Mouse (Mus musculus) heart, embryonic 16.5 days (tissue): Measurements from ENCODE around the gene Adam23. TPM values are rescaled to one million over a fixed set of nuclear protein-coding genes. Genes with fewer than 3 reads are reported as not detected.

Experiments
- ATAC-seq: fragments of 200-750 bp; cut with Nextera tagmentation; replicated peaks from 2 replicates; pipeline ENCODE4 v1.8.0; 2017; ENCODE audit warnings: moderate number of reproducible peaks; ENCODE audit not compliant: insufficient read depth, low FRiP score; ENCODE audit errors: extremely low read depth
- H3K27ac ChIP-seq: fragments of 300-500 bp; sonication (generic); 2 replicates; pipeline ENCODE4 v1.5.1; 2014; ENCODE audit warnings: mild to moderate bottlenecking, low read length, control low read depth, moderate library complexity
- H3K27me3 ChIP-seq: fragments of 300-500 bp; sonication (generic); 2 replicates; pipeline ENCODE4 v1.6.1; 2014; ENCODE audit warnings: low read length, mixed read lengths; ENCODE audit not compliant: control insufficient read depth, insufficient read depth
- H3K36me3 ChIP-seq: fragments of 300-500 bp; sonication (generic); 2 replicates; pipeline ENCODE4 v1.6.1; 2014; ENCODE audit not compliant: control insufficient read depth, insufficient read depth
- H3K4me1 ChIP-seq: fragments of 300-500 bp; sonication (generic); 2 replicates; pipeline ENCODE4 v1.6.1; 2014; ENCODE audit warnings: low read length, mixed read lengths; ENCODE audit not compliant: control insufficient read depth, insufficient read depth
- H3K4me2 ChIP-seq: fragments of 300-500 bp; sonication (generic); 2 replicates; pipeline ENCODE4 v1.6.1; 2014; ENCODE audit warnings: low read depth, mild to moderate bottlenecking, control low read depth, low read length
- H3K4me3 ChIP-seq: fragments of 300-500 bp; sonication (generic); 2 replicates; pipeline ENCODE4 v1.5.1; 2014; ENCODE audit warnings: mild to moderate bottlenecking, control low read depth, low read length
- H3K9ac ChIP-seq: fragments of 300-500 bp; sonication (generic); 2 replicates; pipeline ENCODE4 v1.6.1; 2014; ENCODE audit warnings: low read length, control low read depth
- H3K9me3 ChIP-seq: fragments of 300-500 bp; sonication (generic); replicated peaks from 2 replicates; pipeline ENCODE4 v1.6.1; 2016; ENCODE audit warnings: low read length; ENCODE audit not compliant: control insufficient read depth
- WGBS: fragments of 180-500 bp; shearing (Covaris S2); extraction: QIAGEN DNeasy Blood & Tissue Kit; methylation state at CpG from one replicate; pipeline ENCODE4 v1.1.7; 2014; 5-methylcytosine and 5-hydroxymethylcytosine counted together
- polyA plus RNA-seq: library from polyadenylated mRNA; unstranded; fragments of >200 nt; fragmentation: Nextera tagmentation; extraction: Ambion mirVana; gene quantifications from 2 replicates; pipeline ENCODE4 v1.2.1, GENCODE M21; 2015

Adam23 gene
- polyA plus RNA-seq, 1 experiment from 2014 or later = 1.4 TPM

DNA sequence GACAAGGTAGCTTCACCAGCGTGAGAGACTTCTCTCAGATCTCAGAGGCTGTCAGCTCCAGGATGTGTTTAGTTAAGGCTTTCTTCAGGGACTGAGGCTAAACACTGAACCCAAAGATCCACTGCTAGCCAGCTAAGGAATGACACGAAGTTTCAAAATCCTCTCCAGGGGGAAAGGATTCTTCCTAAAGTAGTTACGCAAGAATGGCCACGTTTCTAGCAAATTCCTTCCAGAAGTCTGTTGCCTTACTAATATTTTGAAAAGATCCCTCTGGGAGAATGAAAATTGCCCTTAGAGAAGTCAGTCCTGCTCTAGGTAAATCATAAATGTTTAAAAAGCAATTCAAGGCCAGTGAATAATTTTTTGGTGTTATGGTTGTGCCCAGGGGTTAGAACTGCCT lies 61.7 kb downstream of the Adam23 start:
- H3K9ac ChIP-seq = no peak overlapping the region
- no peaks in the 10 kb centered on the region for H3K9me3 ChIP-seq
- ATAC-seq = no peak
- no peak overlapping the region for H3K27ac ChIP-seq
- H3K4me2 ChIP-seq = no peak overlapping the region
- H3K36me3 ChIP-seq = no peaks in the 10 kb centered on the region
- WGBS = 57% methylated on average over 4 of the region's 4 CpGs
- no peaks in the 10 kb centered on the region for H3K27me3 ChIP-seq
- no peak overlapping the region for H3K4me3 ChIP-seq
- H3K4me1 ChIP-seq = no peaks in the 10 kb centered on the region

GRCm38 (mm10) chr1:63508801-63509200 lies 63.1 kb downstream of the Adam23 start:
- Histone ChIP-seq H3K27ac (no peak overlapping the region), H3K9ac (no peak overlapping the region), H3K4me3 (no peak overlapping the region), H3K4me2 (no peak overlapping the region), H3K36me3 (no peaks in the 10 kb centered on the region), H3K9me3 (no peaks in the 10 kb centered on the region), H3K27me3 (no peaks in the 10 kb centered on the region), H3K4me1 (no peaks in the 10 kb centered on the region)
- ATAC-seq = no peak
- WGBS = 48% methylated on average over 4 of the region's 4 CpGs

- no peaks in the 10 kb centered on the region for H3K9me3 ChIP-seq
- H3K4me2 ChIP-seq = no peak overlapping the region
- no peak overlapping the region for H3K4me3 ChIP-seq
- no peak overlapping the region for H3K27ac ChIP-seq
- H3K27me3 ChIP-seq = no peaks in the 10 kb centered on the region
- no peaks in the 10 kb centered on the region for H3K4me1 ChIP-seq
- H3K9ac ChIP-seq = no peak overlapping the region
- no peaks in the 10 kb centered on the region for H3K36me3 ChIP-seq
- 57% methylated on average over 3 of the region's 3 CpGs for WGBS
- no peak for ATAC-seq
Measured at GRCm38 (mm10) chr1:63511416-63511815, 65.7 kb downstream of the Adam23 start.

DNA sequence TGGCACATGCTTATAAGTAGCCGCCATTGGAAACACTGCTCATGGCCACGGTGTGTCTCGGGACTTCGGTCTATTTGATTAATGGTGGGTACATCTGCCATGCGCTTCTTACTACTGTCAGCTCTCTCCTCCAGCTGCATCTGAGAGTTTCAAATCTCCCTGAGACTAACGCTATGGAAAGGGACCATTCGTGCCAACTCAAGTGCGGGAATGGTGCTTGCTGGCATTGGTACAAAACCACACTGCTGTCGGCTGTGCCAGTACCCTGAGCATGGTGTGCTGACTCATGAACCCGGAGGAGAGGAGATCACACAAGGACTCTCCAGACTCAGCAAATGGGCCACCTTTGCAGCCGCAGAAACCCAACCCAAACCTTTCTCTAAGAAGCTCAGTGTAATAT lies 72.1 kb downstream of the Adam23 start:
- H3K27me3 ChIP-seq = no peaks in the 10 kb centered on the region
- 88% methylated on average over 11 of the region's 11 CpGs for WGBS
- H3K4me3 ChIP-seq = no peak overlapping the region

DNA sequence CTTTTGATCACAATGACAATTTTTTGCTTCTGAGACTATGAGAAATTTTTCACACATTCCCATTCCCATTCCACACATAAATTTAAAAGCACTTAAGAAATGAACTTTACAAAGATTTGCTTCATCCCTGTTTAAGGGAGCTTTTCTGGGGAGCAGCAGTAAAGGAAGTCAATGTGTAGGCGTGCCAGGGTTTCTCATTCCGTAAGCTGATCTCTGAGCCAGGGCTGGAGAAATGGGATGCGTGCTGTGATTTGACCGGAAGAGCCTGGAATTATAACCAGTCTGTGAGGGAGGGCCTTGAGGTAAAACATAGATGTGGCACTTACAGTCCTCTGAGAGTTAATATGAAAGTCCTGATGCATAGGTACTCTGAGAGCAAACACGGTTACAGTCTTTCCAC lies 73.1 kb downstream of the Adam23 start:
- Histone ChIP-seq H3K4me3 (no peak overlapping the region), H3K27ac (no peak overlapping the region), H3K9ac (no peak overlapping the region), H3K36me3 (no peaks in the 10 kb centered on the region), H3K27me3 (no peaks in the 10 kb centered on the region), H3K4me2 (no peak overlapping the region), H3K4me1 (no peaks in the 10 kb centered on the region), H3K9me3 (no peaks in the 10 kb centered on the region)
- 63% methylated on average over 5 of the region's 5 CpGs for WGBS
- no peak for ATAC-seq

More for the DNA sequence above, 72.1 kb downstream of the Adam23 start:
- Histone ChIP-seq H3K9me3 (no peaks in the 10 kb centered on the region), H3K9ac (no peak overlapping the region), H3K4me2 (no peak overlapping the region), H3K27ac (no peak overlapping the region), H3K36me3 (no peaks in the 10 kb centered on the region), H3K4me1 (no peaks in the 10 kb centered on the region)
- no peak for ATAC-seq

- H3K9me3 ChIP-seq = no peaks in the 10 kb centered on the region
- no peak overlapping the region for H3K4me2 ChIP-seq
- no peak overlapping the region for H3K4me3 ChIP-seq
- H3K27ac ChIP-seq = no peak overlapping the region
- 56% methylated on average over 9 of the region's 9 CpGs for WGBS
- H3K4me1 ChIP-seq = no peaks in the 10 kb centered on the region
- no peak for ATAC-seq
- H3K36me3 ChIP-seq = no peaks in the 10 kb centered on the region
- H3K27me3 ChIP-seq = no peaks in the 10 kb centered on the region
- H3K9ac ChIP-seq = no peak overlapping the region
Measured at GRCm38 (mm10) chr1:63529901-63530300, 84.2 kb downstream of the Adam23 start.

- ATAC-seq = no peak
- 55% methylated on average over 6 of the region's 6 CpGs for WGBS
Measured at GRCm38 (mm10) chr1:63534271-63534827, 88.7 kb downstream of the Adam23 start.

GRCm38 (mm10) chr1:63539884-63540613 lies 94.4 kb downstream of the Adam23 start:
- H3K36me3 ChIP-seq = no peaks in the 10 kb centered on the region
- no peak overlapping the region for H3K4me3 ChIP-seq
- no peak overlapping the region for H3K9ac ChIP-seq
- no peaks in the 10 kb centered on the region for H3K27me3 ChIP-seq
- no peaks in the 10 kb centered on the region for H3K4me1 ChIP-seq
- WGBS = 70% methylated on average over 14 of the region's 14 CpGs
- no peak for ATAC-seq
- no peaks in the 10 kb centered on the region for H3K9me3 ChIP-seq
- no peak overlapping the region for H3K27ac ChIP-seq
- no peak overlapping the region for H3K4me2 ChIP-seq

More at GRCm38 (mm10) chr1:63534271-63534827, 88.7 kb downstream of the Adam23 start:
- Histone ChIP-seq H3K9ac (no peak overlapping the region), H3K27ac (no peak overlapping the region), H3K36me3 (no peaks in the 10 kb centered on the region), H3K4me3 (no peak overlapping the region), H3K27me3 (no peaks in the 10 kb centered on the region), H3K9me3 (no peaks in the 10 kb centered on the region), H3K4me2 (no peak overlapping the region), H3K4me1 (no peaks in the 10 kb centered on the region)

DNA sequence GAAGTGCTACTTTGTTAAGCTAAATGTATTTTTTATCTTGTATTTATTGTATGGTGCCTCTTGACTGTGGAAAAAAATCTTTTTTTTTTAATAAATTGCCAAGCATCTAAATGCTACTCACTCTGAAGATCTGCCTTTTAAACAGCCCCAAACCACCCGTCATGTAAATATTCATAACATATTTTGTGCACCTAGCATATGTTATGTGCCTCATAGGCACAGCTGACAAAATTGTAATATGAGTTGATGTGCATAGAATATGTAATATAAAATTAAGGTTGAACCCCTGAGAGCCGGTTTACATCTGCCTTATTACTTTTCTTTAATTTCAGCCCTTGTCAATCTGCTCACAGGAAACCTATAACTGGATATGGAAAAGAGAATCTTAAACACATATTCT lies 98.4 kb downstream of the Adam23 start:
- no peak overlapping the region for H3K4me3 ChIP-seq
- ATAC-seq = no peak
- WGBS = 83% methylated on average over 2 of the region's 2 CpGs
- no peak overlapping the region for H3K9ac ChIP-seq
- no peaks in the 10 kb centered on the region for H3K27me3 ChIP-seq
- H3K4me2 ChIP-seq = no peak overlapping the region
- no peaks in the 10 kb centered on the region for H3K9me3 ChIP-seq
- no peaks in the 10 kb centered on the region for H3K4me1 ChIP-seq
- no peaks in the 10 kb centered on the region for H3K36me3 ChIP-seq
- no peak overlapping the region for H3K27ac ChIP-seq
